Mouse (Mus musculus) hindbrain, embryonic 10.5 days (tissue): ENCODE measurements around the gene Stxbp5l. TPM values are rescaled to one million over a fixed set of nuclear protein-coding genes. Genes with fewer than 3 reads are reported as not detected.
"Not testable (repeated sequence)": the region's sequence is repeated elsewhere in the genome, so short reads cannot be mapped to it uniquely, and the experiment has no call there.

ENCODE experiments used
- DNase-seq: peaks from one replicate; pipeline ENCODE4 v3.0.0-alpha.2; 2017; ENCODE audit warnings: low spot score
- H3K27ac ChIP-seq: fragments of 300-500 bp; sonication (generic); 2 replicates; pipeline ENCODE4 v1.5.1; 2016; ENCODE audit warnings: mild to moderate bottlenecking, moderate library complexity
- H3K27me3 ChIP-seq: fragments of 300-500 bp; sonication (generic); 2 replicates; pipeline ENCODE4 v1.6.1; 2016; ENCODE audit warnings: mild to moderate bottlenecking; ENCODE audit not compliant: poor library complexity, insufficient read depth, severe bottlenecking
- H3K36me3 ChIP-seq: fragments of 300-500 bp; sonication (generic); 2 replicates; pipeline ENCODE4 v1.6.1; 2016; ENCODE audit warnings: mild to moderate bottlenecking, moderate library complexity
- H3K4me1 ChIP-seq: fragments of 300-500 bp; sonication (generic); replicated peaks from 2 replicates; pipeline ENCODE4 v1.6.1; 2016; ENCODE audit warnings: mild to moderate bottlenecking
- H3K4me3 ChIP-seq: fragments of 300-500 bp; sonication (generic); 2 replicates; pipeline ENCODE4 v1.5.1; 2016; ENCODE audit warnings: mild to moderate bottlenecking, moderate library complexity
- H3K9me3 ChIP-seq: fragments of 300-500 bp; sonication (generic); 2 replicates; pipeline ENCODE4 v1.6.1; 2016; ENCODE audit warnings: mild to moderate bottlenecking, moderate library complexity
- WGBS: fragments of 180-500 bp; shearing (Covaris S2); methylation state at CpG from one replicate; pipeline ENCODE4 v1.1.7; 2016; 5-methylcytosine and 5-hydroxymethylcytosine counted together
- polyA plus RNA-seq: library from polyadenylated mRNA; unstranded; fragments of >200 nt; fragmentation: Nextera tagmentation; extraction: Ambion mirVana; gene quantifications from 2 replicates; pipeline ENCODE4 v1.2.1, GENCODE M21; 2016

Gene Stxbp5l
- polyA plus RNA-seq, 1 experiment from 2014 or later: 4.0 TPM

DNA sequence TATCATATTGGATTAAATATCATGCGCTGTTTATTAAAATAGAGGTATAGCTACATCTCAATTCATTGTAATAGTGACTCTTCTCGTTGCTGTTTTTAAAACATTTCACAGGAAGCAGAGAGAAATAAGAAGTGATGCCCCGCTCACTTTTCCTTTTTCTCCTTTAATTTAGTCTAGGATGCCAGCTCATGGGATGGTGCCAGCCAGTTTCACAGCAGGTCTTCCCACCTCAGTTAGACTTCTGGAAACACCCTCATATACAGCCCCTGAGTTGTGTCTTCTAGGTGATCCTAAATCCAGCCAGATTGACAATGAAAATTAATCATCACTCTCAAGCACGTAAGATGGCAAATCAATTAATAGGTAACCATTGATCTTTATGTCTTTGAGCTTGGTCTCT is 17.3 kb downstream of the Stxbp5l start:
- no peaks in the 10 kb centered on the region for H3K9me3 ChIP-seq
- DNase-seq: no peak
- WGBS: 90% methylated on average over 4 of the region's 4 CpGs

DNA sequence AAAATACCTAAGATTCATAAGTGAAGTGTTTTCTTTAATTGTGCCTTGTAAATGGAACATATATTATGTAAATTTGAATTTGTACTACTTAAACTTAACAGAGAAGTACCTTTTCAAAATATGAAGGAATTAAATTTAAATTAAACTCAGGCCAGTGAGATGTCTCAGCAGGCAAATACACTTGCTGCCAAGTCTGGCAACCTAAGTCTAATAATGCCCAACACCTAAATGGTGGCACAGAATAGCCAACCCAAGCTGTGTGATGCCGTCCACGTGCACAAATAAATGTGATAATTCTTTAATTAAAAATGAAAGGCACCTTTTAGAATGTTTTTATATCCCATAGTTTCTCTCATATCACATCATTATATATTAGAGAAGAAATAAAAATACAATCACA is 20.8 kb downstream of the Stxbp5l start:
- H3K27me3 ChIP-seq: no peaks in the 10 kb centered on the region
- no peak overlapping the region for H3K4me3 ChIP-seq
- DNase-seq: no peak
- WGBS: 85% methylated on average over 2 of the region's 2 CpGs
- no peak overlapping the region for H3K27ac ChIP-seq
- H3K9me3 ChIP-seq: no peaks in the 10 kb centered on the region
- no peaks in the 10 kb centered on the region for H3K36me3 ChIP-seq
- H3K4me1 ChIP-seq: no peaks in the 10 kb centered on the region

More for the DNA sequence above, 17.3 kb downstream of the Stxbp5l start:
- Histone ChIP-seq H3K27ac (no peak overlapping the region), H3K27me3 (no peaks in the 10 kb centered on the region), H3K4me3 (no peak overlapping the region), H3K36me3 (no peaks in the 10 kb centered on the region), H3K4me1 (peaks cover 3% of the 10 kb centered on the region; the same call in 1 of the 2 replicates)

DNA sequence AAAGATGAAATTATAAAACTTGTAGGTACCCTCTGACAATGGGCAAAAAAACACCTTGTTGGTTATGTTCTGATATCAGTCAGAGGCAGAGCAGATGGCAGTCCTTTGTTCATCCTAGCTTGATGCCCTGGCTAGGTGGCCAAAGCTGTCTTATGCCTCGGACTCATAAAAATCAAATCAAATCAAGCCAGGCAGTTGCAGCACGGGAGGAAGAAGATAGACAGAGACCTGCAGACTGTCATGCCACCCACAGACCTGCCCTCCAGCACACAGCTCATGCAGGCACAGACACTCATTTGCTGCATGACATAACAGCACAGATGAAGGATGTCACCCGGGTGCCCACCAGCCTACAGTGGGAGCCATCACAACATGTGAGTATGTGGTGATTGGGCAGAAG is 29.1 kb downstream of the Stxbp5l start:
- DNase-seq: no peak
- Histone ChIP-seq H3K4me3 (no peak overlapping the region), H3K27ac (no peak overlapping the region), H3K4me1 (no peaks in the 10 kb centered on the region), H3K9me3 (0 out of 2 replicates have a peak, but pooled peaks cover 8% of the 10 kb centered on the region), H3K36me3 (no peaks in the 10 kb centered on the region), H3K27me3 (no peaks in the 10 kb centered on the region)
- WGBS: 89% methylated on average over 3 of the region's 3 CpGs

DNA sequence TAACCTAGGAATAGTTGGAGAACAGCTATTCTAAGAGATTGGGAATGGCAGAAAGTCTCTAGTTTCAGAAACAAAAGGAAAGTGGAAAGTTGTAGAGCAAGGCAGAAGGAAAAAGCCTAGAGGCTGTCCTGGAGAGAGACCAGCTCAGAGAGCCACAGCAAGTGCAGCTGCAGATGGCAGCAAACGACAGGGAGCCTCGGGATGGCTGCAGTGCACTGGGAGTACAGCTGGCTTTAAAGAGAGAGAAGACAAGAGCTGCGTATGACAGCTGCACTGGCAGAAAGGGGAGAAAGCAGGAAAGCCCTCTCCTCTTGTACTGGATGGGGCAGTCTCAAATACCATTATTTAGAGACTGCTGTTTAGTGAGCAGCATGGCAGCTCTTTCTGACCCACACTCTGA is 37.7 kb downstream of the Stxbp5l start:
- Histone ChIP-seq H3K9me3 (0 out of 2 replicates have a peak, but pooled peaks cover 3% of the 10 kb centered on the region), H3K27ac (no peak overlapping the region; the same call in 1 of the 2 replicates), H3K4me3 (no peak overlapping the region), H3K36me3 (no peaks in the 10 kb centered on the region), H3K27me3 (no peaks in the 10 kb centered on the region), H3K4me1 (no peaks in the 10 kb centered on the region)
- DNase-seq: peak; percentile 21
- WGBS: 15% methylated on average over 3 of the region's 3 CpGs

DNA sequence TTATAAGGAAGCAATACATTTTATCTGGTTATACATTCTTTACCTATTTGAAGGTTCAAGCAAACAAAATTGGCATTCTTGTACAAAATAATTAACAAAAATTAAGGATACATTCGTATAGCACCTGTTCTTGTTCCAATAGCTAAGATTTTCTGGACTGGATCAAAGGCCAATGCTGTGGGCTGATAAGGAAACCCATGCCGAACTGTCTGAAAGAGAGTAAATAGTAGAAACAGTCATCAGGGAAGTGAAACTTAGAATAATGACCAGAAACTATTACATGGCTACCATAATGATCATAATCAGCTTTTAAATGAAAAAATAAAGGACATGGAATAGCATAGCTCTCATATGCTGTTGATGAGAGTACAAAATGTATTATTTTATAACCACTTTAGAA is 39.8 kb downstream of the Stxbp5l start:
- no peak for DNase-seq
- no peaks in the 10 kb centered on the region for H3K4me1 ChIP-seq
- 64% methylated on average over 2 of the region's 2 CpGs for WGBS
- H3K36me3 ChIP-seq: no peaks in the 10 kb centered on the region
- H3K4me3 ChIP-seq: no peak overlapping the region
- 0 out of 2 replicates have a peak, but pooled peaks cover 3% of the 10 kb centered on the region for H3K9me3 ChIP-seq
- no peaks in the 10 kb centered on the region for H3K27me3 ChIP-seq
- H3K27ac ChIP-seq: no peak overlapping the region

DNA sequence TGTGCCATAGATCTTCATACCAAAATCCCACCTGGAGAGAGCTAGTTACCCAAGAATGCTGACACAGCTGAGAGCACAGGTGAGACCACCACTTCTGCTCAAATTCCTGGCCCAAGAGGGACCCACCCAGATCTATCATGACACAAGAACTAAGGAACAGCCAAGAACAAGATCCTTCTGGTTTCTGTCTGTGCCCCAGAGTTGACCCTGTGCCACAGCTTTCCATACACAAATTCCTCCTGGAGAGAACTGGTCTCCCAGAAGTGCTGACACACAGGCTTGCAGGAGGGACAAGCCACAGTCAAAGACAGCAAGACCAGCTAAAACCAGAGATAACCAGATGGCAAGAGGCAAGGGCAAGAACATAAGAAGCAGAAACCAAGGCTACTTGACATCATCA is 43.3 kb downstream of the Stxbp5l start:
- not testable (repeated sequence) for H3K9me3 ChIP-seq, H3K27ac ChIP-seq, H3K36me3 ChIP-seq, H3K4me3 ChIP-seq, H3K27me3 ChIP-seq, H3K4me1 ChIP-seq, DNase-seq

DNA sequence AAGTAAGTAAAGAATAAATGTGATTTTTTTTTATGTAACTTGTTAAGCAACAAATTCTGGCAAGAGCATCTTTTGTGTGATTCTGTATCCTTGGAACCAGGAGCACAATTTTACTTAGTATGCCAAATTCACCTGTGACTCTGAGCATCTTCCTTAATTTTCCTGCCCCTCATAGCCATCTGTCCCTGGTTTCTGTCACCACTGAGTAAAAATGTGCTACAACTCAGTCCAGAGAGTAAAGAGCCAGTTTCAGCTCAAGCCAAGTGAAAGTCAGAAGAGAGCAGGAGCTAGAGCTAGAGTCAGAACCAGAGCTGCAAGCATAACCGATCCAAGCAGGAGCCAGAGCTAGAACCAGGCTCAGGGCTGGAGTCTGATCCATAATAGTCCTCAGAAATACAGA is 46.6 kb downstream of the Stxbp5l start:
- WGBS: 90% methylated on average over 1 of the region's 1 CpGs
- Histone ChIP-seq H3K9me3 (0 out of 2 replicates have a peak, but pooled peaks cover 2% of the 10 kb centered on the region), H3K4me1 (no peaks in the 10 kb centered on the region)

DNA sequence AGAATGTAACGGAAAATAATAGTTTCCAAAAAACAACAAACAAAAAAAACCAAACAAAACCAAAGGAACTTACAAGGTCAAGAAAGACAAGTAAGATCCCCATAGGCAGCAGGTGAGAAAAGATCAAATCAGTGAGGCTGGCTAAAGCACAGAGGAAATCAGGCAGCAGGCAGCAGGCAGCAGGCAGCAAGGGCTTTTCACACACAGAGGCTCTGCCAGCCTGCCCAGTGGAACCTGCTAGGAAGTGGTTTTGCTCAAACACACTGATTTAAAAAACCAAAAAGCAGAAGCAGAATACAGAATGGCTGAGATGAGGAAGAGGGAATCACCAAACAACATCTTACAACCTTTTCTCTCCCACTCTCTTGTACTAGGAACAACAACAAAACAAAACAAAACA is 47.2 kb downstream of the Stxbp5l start:
- Histone ChIP-seq H3K27ac (no peak overlapping the region), H3K4me1 (no peaks in the 10 kb centered on the region), H3K4me3 (no peak overlapping the region), H3K27me3 (no peaks in the 10 kb centered on the region), H3K9me3 (no peaks in the 10 kb centered on the region), H3K36me3 (no peaks in the 10 kb centered on the region)
- DNase-seq: no peak
- 81% methylated on average over 1 of the region's 1 CpGs for WGBS

More for the DNA sequence above, 46.6 kb downstream of the Stxbp5l start:
- Histone ChIP-seq H3K36me3 (no peaks in the 10 kb centered on the region), H3K27me3 (no peaks in the 10 kb centered on the region), H3K27ac (no peak overlapping the region), H3K4me3 (no peak overlapping the region)
- DNase-seq: no peak

DNA sequence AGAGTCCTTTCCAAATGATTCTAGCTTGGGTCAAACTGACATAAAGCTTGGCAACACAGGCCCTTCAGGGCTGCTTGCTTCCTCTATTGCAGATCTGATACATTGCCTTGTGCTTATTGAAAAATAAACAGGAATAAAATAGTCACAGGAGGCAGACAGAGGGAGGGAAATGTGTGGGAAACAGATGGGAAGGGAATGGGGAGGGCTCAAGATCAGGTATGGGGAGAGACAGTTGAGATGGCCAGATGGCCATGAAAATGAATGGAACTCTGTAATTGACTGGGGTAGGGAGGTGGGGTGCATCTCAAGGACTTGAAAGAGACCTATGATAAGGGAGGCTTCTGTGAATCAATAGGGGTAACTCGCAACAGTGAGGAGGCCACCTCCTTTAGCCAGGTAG is 80.3 kb downstream of the Stxbp5l start:
- H3K4me1 ChIP-seq: no peaks in the 10 kb centered on the region
- no peak overlapping the region for H3K27ac ChIP-seq
- WGBS: 91% methylated on average over 1 of the region's 1 CpGs
- DNase-seq: no peak
- no peaks in the 10 kb centered on the region for H3K27me3 ChIP-seq
- H3K9me3 ChIP-seq: no peaks in the 10 kb centered on the region
- H3K4me3 ChIP-seq: no peak overlapping the region
- H3K36me3 ChIP-seq: no peaks in the 10 kb centered on the region

DNA sequence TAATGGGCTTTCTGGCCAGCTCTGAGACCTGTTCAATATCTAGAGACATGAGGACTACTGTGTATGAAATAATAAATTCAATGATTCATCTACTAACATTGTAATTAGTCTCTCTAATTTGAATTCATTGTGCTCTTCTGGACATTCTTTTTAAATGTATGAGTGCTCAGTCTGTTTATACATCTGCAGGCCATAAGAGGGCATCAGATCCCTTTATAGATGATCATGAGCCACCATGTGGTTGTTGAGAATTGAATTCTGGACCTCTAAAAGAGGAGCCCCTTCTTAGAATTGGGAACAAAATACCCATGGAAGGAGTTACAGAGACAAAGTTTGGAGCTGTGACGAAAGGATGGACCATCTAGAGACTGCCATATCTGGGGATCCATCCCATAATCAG is 92.2 kb downstream of the Stxbp5l start:
- Histone ChIP-seq H3K27ac (no peak overlapping the region), H3K27me3 (no peaks in the 10 kb centered on the region), H3K9me3 (no peaks in the 10 kb centered on the region), H3K4me3 (no peak overlapping the region), H3K36me3 (no peaks in the 10 kb centered on the region), H3K4me1 (no peaks in the 10 kb centered on the region)
- no peak for DNase-seq
- 67% methylated on average over 1 of the region's 1 CpGs for WGBS

DNA sequence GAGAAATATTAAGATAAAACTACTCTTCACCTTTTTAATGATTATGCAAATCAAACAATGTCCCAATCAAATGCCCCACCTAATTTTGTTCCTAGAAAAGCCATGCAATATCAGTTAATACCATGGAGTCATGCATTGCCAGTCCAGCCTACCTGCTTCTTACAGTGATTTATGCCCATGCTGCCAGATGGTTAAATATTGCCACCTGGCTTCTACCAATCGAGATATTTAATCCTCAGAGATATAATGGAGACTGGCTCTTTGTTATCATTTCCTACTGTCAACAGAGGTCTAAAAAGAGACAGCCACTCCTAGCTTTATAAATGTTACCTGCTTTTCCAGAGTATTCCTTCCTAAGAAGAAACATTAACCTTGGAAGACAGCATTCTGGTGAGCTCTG is 104.6 kb downstream of the Stxbp5l start:
- Histone ChIP-seq H3K36me3 (no peaks in the 10 kb centered on the region), H3K4me1 (no peaks in the 10 kb centered on the region), H3K4me3 (no peak overlapping the region), H3K27me3 (no peaks in the 10 kb centered on the region), H3K27ac (no peak overlapping the region), H3K9me3 (no peaks in the 10 kb centered on the region)
- WGBS: 72% methylated on average over 1 of the region's 1 CpGs
- DNase-seq: no peak

DNA sequence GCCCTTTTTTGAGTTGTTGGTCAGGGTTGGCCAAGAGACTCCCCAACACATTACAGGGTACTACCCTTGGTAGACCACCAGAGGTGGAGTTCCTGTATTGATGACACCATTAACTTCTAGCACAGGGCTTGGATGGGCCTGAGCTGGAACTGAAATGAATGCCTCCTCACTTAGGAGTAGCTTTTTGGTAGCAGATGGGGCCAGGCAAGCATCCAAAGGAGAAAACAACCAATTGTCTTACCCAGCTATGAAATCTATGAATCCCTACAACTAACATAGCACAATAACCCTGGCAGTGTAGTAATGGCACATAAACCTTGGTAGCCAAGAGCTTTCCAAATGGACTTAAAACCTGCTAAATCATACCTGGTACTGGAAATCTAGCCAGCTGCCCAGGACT is 111.1 kb downstream of the Stxbp5l start:
- Histone ChIP-seq H3K27ac (no peak overlapping the region), H3K4me1 (no peaks in the 10 kb centered on the region), H3K4me3 (no peak overlapping the region), H3K9me3 (no peaks in the 10 kb centered on the region), H3K36me3 (no peaks in the 10 kb centered on the region), H3K27me3 (no peaks in the 10 kb centered on the region)
- DNase-seq: no peak

DNA sequence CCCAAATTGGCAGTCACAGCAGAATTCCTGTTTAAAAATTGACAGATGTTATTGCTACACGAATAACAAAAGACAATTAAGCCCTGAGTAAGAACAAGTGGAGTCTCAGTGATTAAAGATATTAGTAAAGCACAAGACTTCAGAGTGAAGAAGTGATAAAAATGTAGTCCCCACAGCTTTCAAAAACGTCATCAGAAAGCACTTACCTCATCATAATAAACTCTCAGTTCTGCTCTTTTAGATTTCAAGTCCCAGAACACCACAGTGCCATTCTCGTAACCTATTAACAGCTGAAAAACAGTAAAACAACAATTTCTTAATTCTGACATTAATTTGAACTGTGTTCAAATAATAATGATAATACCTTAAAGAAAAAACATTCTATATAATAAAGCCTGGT is 123.1 kb downstream of the Stxbp5l start:
- 75% methylated on average over 3 of the region's 3 CpGs for WGBS
- Histone ChIP-seq H3K4me1 (no peaks in the 10 kb centered on the region), H3K27ac (no peak overlapping the region), H3K4me3 (no peak overlapping the region), H3K27me3 (no peaks in the 10 kb centered on the region), H3K9me3 (no peaks in the 10 kb centered on the region), H3K36me3 (no peaks in the 10 kb centered on the region)
- DNase-seq: no peak

DNA sequence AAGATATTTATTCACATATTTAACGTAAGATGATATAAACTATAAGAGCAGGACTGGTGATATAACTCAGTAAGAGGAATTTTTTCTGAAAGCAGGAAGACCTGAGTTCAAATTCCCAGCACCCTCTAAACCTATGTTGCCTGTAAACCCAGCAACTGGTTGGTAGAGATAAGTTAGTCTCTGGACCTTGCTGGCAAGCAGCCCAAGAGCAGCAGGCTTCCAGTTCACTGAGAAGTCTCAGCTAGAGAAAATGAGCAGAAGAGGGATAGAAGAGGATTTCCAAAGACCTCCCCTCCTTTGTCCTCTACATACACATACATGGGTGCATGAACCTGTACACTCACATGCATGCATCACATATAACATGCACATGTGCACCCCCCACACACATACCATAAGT is 165.6 kb downstream of the Stxbp5l start:
- no peak for DNase-seq
- 94% methylated on average over 1 of the region's 1 CpGs for WGBS

More for the DNA sequence above, 165.6 kb downstream of the Stxbp5l start:
- no peaks in the 10 kb centered on the region for H3K27me3 ChIP-seq
- H3K9me3 ChIP-seq: no peaks in the 10 kb centered on the region
- H3K27ac ChIP-seq: no peak overlapping the region
- H3K4me1 ChIP-seq: no peaks in the 10 kb centered on the region
- no peak overlapping the region for H3K4me3 ChIP-seq
- H3K36me3 ChIP-seq: no peaks in the 10 kb centered on the region
